Mouse (Mus musculus) midbrain, embryonic 12.5 days (tissue): ENCODE results near the gene Inava. TPM values are rescaled to one million over a fixed set of nuclear protein-coding genes. Genes with fewer than 3 reads are reported as not detected.
A peak's percentile ranks its signal among the peaks of the same experiment; 100 is the strongest.

ENCODE experiments used
- ATAC-seq: fragments of 200-750 bp; cut with Nextera tagmentation; 2 replicates; pipeline ENCODE4 v1.8.0; 2017; ENCODE audit warnings: low read depth, moderate TSS enrichment, moderate library complexity; ENCODE audit not compliant: low FRiP score
- H3K27ac ChIP-seq: fragments of 300-500 bp; sonication (generic); replicated peaks from 2 replicates; pipeline ENCODE4 v1.5.1; 2016; ENCODE audit warnings: mild to moderate bottlenecking
- H3K27me3 ChIP-seq: fragments of 300-500 bp; sonication (generic); 2 replicates; pipeline ENCODE4 v1.6.1; 2016; ENCODE audit warnings: mild to moderate bottlenecking
- H3K36me3 ChIP-seq: fragments of 300-500 bp; sonication (generic); 2 replicates; pipeline ENCODE4 v1.6.1; 2016
- H3K4me1 ChIP-seq: fragments of 300-500 bp; sonication (generic); 2 replicates; pipeline ENCODE4 v1.6.1; 2016
- H3K4me2 ChIP-seq: fragments of 300-500 bp; sonication (generic); replicated peaks from 2 replicates; pipeline ENCODE4 v1.6.1; 2016; ENCODE audit warnings: mild to moderate bottlenecking, moderate library complexity
- H3K4me3 ChIP-seq: fragments of 300-500 bp; sonication (generic); 2 replicates; pipeline ENCODE4 v1.5.1; 2016; ENCODE audit warnings: mild to moderate bottlenecking
- H3K9ac ChIP-seq: fragments of 300-500 bp; sonication (generic); replicated peaks from 2 replicates; pipeline ENCODE4 v1.6.1; 2016; ENCODE audit warnings: mild to moderate bottlenecking, moderate library complexity
- H3K9me3 ChIP-seq: fragments of 300-500 bp; sonication (generic); 2 replicates; pipeline ENCODE4 v1.6.1; 2016; ENCODE audit warnings: mild to moderate bottlenecking
- WGBS: fragments of 180-500 bp; shearing (Covaris S2); methylation state at CpG from one replicate; pipeline ENCODE4 v1.1.7; 2016; 5-methylcytosine and 5-hydroxymethylcytosine counted together
- polyA plus RNA-seq: library from polyadenylated mRNA; unstranded; fragments of >200 nt; fragmentation: Nextera tagmentation; extraction: Ambion mirVana; gene quantifications from 2 replicates; pipeline ENCODE4 v1.2.1, GENCODE M21; 2016

The Inava gene
- polyA plus RNA-seq, 1 experiment from 2014 or later, result 10.9 TPM

DNA sequence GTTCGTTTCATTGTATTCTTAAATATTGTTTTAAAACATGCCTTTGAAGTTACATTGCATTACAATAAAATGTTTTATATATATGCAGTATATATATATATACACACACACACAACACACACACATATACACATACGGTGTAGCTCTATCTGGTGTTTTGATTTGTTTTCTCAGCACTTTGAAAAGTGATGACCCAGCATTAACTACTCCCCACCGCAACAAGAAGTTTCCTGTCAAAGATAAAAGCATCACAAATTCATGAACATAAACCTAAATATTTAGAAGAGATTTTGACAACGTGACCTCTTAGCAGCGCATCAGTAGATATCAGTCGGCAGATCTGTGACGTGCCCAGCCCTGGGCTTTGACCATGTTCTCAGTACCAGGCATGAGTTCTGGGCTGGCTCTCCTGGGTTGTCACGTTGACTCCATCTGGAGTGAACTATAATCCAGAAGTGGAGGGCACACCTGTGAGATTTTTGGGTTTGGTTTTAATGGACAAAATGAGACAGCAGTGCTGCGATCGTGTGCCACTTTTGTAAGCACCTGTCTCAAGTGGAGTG, 20.5 kb upstream of the Inava start:
- no peak for ATAC-seq
- Histone ChIP-seq H3K27me3 (peaks cover 56% of the 10 kb centered on the region), H3K27ac (no peak overlapping the region), H3K4me3 (no peak overlapping the region), H3K9ac (no peak overlapping the region), H3K4me1 (peaks cover 5% of the 10 kb centered on the region), H3K36me3 (no peaks in the 10 kb centered on the region), H3K4me2 (no peak overlapping the region), H3K9me3 (no peaks in the 10 kb centered on the region)
- WGBS, result 84% methylated on average over 10 of the region's 10 CpGs

DNA sequence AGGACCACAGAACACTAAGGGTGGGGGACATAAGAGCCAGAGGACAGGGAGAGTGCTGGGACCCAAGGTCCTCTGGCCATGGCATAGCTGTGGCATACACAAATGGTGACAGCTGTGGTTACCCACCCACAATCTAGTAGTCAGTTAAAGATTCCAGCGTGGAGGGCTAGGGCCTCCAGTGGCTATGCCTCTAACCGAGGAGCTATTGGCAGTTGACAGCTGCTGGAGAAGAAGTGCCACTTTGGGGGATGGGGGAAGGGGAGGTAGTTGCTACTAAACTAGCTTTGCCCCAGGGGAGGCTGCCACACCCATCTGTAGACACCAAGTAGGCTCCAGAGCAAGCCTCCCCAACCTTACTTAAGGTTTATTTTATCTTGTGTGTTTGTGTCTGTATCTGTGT, 19.4 kb upstream of the Inava start:
- peaks cover 3% of the 10 kb centered on the region for H3K4me1 ChIP-seq
- peaks cover 50% of the 10 kb centered on the region for H3K27me3 ChIP-seq
- 37% methylated on average over 2 of the region's 2 CpGs for WGBS
- no peak for ATAC-seq
- H3K27ac ChIP-seq, result no peak overlapping the region
- no peak overlapping the region for H3K4me2 ChIP-seq
- H3K4me3 ChIP-seq, result no peak overlapping the region
- H3K9me3 ChIP-seq, result no peaks in the 10 kb centered on the region
- no peak overlapping the region for H3K9ac ChIP-seq
- H3K36me3 ChIP-seq, result no peaks in the 10 kb centered on the region

DNA sequence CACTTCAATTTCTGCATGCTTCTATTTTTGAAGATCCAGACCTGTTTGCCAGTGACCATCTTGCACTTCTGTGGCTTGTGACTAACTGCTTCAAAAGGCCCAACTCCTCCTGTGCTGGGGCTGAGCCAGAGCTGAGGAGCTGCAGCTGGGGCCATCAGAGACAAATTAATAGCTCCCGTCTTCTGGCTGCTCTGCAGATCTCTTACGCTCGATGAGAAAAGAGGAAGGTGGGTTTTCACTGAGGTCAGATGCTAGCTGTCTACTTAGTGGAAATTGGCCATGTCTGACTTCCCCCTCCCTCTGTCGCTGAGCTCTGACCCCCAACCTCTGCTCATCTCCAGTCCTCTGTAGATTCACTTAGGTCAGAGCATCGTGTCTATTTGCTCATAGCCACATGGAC, 15.6 kb upstream of the Inava start:
- no peak overlapping the region for H3K4me3 ChIP-seq
- H3K4me2 ChIP-seq, result no peak overlapping the region
- H3K27ac ChIP-seq, result no peak overlapping the region
- no peaks in the 10 kb centered on the region for H3K36me3 ChIP-seq
- no peak overlapping the region for H3K9ac ChIP-seq
- ATAC-seq, result no peak
- 71% methylated on average over 5 of the region's 5 CpGs for WGBS
- H3K9me3 ChIP-seq, result no peaks in the 10 kb centered on the region
- no peaks in the 10 kb centered on the region for H3K4me1 ChIP-seq
- H3K27me3 ChIP-seq, result peaks cover 39% of the 10 kb centered on the region

DNA sequence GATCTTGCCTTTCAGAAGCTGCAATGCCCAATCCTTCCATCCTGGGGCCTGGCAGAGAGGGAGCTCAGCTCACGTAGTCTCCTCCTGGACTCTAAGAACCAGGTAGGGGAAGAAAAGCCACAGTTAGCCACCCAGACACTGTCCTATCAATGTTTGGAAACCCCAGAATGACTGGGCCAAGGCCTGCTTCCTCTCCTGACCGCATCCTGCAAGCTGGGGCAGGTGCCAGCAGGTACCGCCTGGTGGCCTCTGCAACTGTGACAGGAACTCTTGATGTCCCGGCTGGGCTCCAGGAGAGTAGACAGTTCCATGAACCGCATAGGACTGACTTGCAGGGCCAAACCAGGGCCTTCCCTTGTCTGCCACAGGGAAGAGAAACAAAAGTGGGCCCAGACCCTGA, 13.3 kb upstream of the Inava start:
- no peak overlapping the region for H3K27ac ChIP-seq
- H3K4me3 ChIP-seq, result no peak overlapping the region
- no peak overlapping the region for H3K9ac ChIP-seq
- no peaks in the 10 kb centered on the region for H3K4me1 ChIP-seq
- H3K36me3 ChIP-seq, result no peaks in the 10 kb centered on the region
- H3K27me3 ChIP-seq, result peaks cover 50% of the 10 kb centered on the region
- no peaks in the 10 kb centered on the region for H3K9me3 ChIP-seq
- no peak for ATAC-seq
- WGBS, result 93% methylated on average over 5 of the region's 5 CpGs
- no peak overlapping the region for H3K4me2 ChIP-seq

DNA sequence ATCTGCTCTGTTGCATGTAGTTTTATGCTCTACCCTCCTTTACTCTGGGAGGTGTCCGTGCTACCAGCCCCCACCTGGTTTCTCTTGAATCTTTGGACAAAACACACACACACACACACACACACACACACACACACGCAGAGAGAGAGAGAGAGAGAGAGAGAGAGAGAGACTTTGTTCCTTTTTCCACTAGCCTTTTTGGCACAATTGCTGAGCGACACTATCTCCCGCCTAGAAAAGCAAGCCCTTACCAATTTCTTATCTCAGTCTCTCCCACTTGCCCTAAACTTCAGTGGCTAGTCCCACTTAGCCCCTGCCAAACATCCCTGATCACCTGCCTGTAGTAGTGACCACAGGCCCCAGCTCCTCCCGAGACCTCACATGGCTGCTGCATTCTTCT, 10.4 kb upstream of the Inava start:
- Histone ChIP-seq H3K27me3 (peaks cover 75% of the 10 kb centered on the region), H3K4me3 (no peak overlapping the region), H3K36me3 (no peaks in the 10 kb centered on the region), H3K9ac (no peak overlapping the region), H3K4me2 (no peak overlapping the region), H3K9me3 (no peaks in the 10 kb centered on the region), H3K27ac (no peak overlapping the region), H3K4me1 (no peaks in the 10 kb centered on the region)
- WGBS, result 95% methylated on average over 4 of the region's 5 CpGs
- ATAC-seq, result no peak

DNA sequence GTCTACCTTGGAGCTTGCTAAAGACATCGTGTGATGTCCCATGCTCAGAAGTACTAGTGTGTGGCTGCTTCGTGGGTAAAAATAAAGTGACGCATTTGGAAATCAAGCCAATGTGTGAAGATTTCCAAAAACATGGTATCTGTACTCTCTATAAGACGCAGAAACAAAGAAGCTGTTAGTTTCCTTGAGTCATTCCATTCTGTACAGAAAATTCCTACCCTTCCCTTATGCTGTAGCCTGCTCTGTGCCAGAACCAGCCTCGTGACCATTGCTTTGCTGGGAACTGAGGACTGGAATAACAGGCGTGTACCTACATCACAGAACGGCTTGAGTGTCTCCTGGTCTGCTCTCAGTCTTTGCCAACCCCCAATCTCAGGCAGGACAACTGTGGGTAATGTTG, 7.7 kb upstream of the Inava start:
- H3K4me3 ChIP-seq, result no peak overlapping the region
- no peaks in the 10 kb centered on the region for H3K36me3 ChIP-seq
- no peaks in the 10 kb centered on the region for H3K4me1 ChIP-seq
- H3K27me3 ChIP-seq, result peaks cover 73% of the 10 kb centered on the region
- no peak for ATAC-seq
- no peak overlapping the region for H3K27ac ChIP-seq
- no peak overlapping the region for H3K4me2 ChIP-seq
- H3K9ac ChIP-seq, result no peak overlapping the region
- 89% methylated on average over 7 of the region's 7 CpGs for WGBS
- no peaks in the 10 kb centered on the region for H3K9me3 ChIP-seq

DNA sequence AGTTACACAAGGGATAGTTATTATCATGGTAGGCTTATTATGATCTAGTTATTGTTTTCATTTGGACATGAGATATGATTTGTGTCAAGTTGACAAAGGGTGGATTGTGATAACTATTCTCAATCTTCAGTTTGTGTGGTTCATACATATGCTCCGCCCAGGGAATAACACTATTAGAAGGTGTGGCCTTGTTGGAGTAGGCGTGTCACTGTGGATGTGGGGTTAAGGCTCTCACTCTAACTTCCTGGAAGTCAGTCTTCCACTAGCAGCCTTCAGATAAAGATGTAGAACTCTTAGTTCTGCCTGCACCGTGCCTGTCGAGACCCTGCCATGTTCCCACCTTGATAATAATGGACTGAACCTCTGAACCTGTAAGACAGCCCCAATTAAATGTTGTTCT, 4.4 kb upstream of the Inava start:
- H3K27me3 ChIP-seq, result peaks cover 77% of the 10 kb centered on the region
- peaks cover 10% of the 10 kb centered on the region for H3K4me1 ChIP-seq
- 89% methylated on average over 4 of the region's 4 CpGs for WGBS
- H3K4me3 ChIP-seq, result no peak overlapping the region
- no peak for ATAC-seq
- H3K4me2 ChIP-seq, result no peak overlapping the region
- H3K9ac ChIP-seq, result no peak overlapping the region
- no peaks in the 10 kb centered on the region for H3K9me3 ChIP-seq
- no peak overlapping the region for H3K27ac ChIP-seq
- H3K36me3 ChIP-seq, result no peaks in the 10 kb centered on the region

DNA sequence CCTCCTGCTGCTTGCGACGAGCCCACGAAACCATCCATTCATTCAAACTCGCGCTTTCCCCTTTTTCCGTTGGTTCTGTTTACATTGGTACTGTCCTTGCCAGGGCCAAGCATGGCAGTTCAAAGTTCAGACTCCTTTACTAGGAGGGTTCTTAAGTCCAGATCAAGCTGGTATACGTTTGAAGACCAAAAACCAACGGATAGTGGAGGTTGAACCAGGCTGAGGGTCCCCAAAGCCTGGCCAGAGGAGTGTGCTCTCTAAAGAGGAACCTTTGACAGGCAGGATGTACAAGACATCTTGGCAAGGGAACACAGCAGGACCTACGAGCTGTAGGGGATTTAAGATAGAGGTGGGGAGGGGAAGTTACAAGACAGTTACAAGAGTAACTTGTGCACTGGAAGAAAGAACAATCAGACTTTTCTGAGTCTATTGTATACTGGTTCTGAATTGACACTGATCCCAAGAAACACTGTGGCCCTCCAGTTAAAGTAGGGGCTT, 580 bp upstream of the Inava start:
- Histone ChIP-seq H3K27ac (peak overlapping the region; percentile 35; the same call in 1 of the 2 replicates), H3K9me3 (no peaks in the 10 kb centered on the region), H3K4me1 (peaks cover 42% of the 10 kb centered on the region), H3K27me3 (peaks cover 68% of the 10 kb centered on the region), H3K9ac (peak overlapping the region; percentile 70), H3K4me2 (peak overlapping the region; percentile 76), H3K4me3 (peak overlapping the region; percentile 61), H3K36me3 (no peaks in the 10 kb centered on the region)
- 1% methylated on average over 9 of the region's 9 CpGs for WGBS
- ATAC-seq, result peak; percentile 25

DNA sequence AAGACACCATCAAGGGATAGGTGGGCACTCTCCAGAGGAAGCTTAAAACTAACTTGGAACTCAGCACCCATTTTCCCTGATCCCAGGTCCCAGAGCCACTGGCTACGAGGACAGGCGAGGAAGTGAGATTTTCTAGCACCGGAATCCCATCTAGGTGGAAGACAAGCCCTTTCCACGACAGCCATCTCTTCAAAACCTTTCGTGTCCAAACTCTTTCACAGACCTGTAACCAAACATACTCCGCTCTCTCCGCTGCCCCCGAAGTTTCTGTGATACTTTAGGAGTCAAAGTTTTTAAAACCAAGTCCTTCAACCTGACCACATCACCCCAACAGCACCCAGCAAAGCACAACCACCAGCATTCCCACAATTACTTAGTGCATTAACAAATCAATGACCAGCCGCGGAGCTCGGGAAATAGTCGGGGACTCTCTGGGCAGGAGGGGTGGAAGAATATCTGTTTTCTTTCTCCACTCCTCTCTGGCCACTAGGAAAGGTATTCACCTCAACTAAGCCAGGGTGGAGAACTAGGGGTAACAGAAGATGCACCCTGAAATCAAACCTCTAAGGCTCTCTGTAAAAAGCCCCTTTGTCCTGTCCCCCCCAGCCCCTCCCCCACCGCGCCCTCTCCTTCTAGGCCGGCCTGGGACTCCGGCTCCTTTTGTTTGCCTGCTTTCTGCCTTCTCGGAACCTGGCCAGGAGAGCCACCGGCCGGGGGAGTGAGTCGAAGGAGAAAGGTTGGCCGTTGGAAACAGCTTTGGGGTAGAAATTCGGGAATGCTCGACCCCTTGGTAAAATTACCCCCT, 876 bp downstream of the Inava start:
- 0 out of 2 replicates have a peak, but pooled peaks have one; percentile 5 for ATAC-seq
- WGBS, result under 1% methylated on average over 23 of the region's 23 CpGs
- peak overlapping the region; percentile 76 for H3K4me2 ChIP-seq
- H3K9me3 ChIP-seq, result no peaks in the 10 kb centered on the region
- no peaks in the 10 kb centered on the region for H3K36me3 ChIP-seq
- peaks cover 64% of the 10 kb centered on the region for H3K27me3 ChIP-seq
- H3K27ac ChIP-seq, result peak overlapping the region; percentile 52; the same call in 1 of the 2 replicates
- H3K4me1 ChIP-seq, result peaks cover 56% of the 10 kb centered on the region
- peak overlapping the region; percentile 61 for H3K4me3 ChIP-seq
- H3K9ac ChIP-seq, result peak overlapping the region; percentile 70

DNA sequence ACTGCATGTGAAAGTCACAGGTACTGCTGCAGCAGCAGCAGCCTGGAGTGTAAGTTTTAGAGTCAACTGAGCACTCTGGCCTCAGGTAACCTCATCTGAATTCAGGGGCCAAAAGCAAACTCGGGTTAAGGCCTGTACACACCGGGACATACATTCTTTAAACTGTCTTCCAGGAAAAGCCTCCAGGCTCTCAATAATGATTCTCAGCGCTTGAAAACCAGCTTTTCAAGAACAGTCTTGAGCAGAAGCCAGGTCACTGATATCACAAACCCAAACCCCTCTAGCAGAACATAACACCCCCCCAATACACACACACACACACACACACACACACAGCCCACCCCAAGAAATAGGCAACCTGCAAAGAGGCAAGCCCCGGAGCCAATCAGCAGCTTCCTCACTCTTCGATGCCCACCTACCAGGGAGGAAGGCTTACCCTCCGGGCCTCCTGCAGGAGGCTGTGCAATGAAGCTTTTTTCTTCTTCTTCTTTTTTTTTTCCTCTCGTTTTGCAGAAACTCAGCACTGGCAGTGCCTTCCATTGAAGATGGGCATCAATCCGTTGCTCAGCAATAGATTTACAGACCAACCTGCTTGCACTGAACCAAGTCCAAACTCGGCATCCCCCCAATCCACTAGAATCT, 1.7 kb downstream of the Inava start:
- H3K4me3 ChIP-seq, result peak overlapping the region; percentile 61
- peak overlapping the region; percentile 76 for H3K4me2 ChIP-seq
- no peaks in the 10 kb centered on the region for H3K36me3 ChIP-seq
- no peaks in the 10 kb centered on the region for H3K9me3 ChIP-seq
- H3K27ac ChIP-seq, result no peak overlapping the region
- H3K9ac ChIP-seq, result peak overlapping the region; percentile 70
- peaks cover 62% of the 10 kb centered on the region for H3K4me1 ChIP-seq
- H3K27me3 ChIP-seq, result peaks cover 69% of the 10 kb centered on the region
- under 1% methylated on average over 9 of the region's 9 CpGs for WGBS
- ATAC-seq, result no peak

DNA sequence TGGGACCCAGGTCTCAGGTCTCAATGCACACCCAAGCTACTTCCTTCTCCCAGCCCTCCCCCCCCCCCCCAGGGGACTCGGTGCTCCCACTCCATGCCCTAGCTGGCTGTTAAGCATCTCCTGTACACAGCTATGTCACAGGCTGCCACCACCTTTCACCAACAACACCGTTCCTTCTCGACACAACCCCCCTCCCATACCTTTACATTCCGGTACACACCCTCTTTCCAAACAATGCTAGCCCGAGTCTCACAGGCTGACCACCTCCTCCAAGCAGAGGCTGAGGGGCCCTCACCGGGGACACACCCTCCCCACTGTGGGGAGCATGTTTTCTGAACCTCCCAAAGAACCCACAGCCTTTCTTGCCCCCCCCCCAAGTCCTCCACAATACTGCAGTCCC, 2.5 kb downstream of the Inava start:
- Histone ChIP-seq H3K27me3 (peaks cover 69% of the 10 kb centered on the region), H3K27ac (no peak overlapping the region), H3K4me2 (peak overlapping the region; percentile 76), H3K4me3 (peak overlapping the region; percentile 61), H3K9me3 (no peaks in the 10 kb centered on the region), H3K9ac (peak overlapping the region; percentile 70), H3K36me3 (peaks cover 6% of the 10 kb centered on the region; the same call in 1 of the 2 replicates), H3K4me1 (peaks cover 62% of the 10 kb centered on the region)
- ATAC-seq, result no peak
- WGBS, result 5% methylated on average over 6 of the region's 6 CpGs

DNA sequence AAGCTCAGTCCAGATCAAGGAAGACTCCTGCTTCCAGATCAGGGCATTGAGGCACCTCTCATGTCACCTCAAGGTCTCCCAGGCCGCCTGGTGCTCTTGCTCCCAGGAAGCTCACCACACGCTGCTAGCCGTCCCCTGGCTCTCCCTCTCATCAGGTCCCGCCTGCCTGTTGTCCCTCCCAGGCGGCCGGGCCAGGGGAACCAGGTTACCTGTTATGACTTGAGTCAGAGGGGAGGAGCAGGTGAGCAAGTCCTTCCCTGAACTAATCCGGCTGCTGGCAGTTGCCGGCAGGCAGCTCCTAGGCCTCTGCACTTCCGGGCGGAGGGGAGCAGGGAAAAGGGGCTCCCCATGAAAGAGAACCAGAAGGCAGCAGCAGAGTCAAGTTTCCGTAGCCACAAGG, 3.9 kb downstream of the Inava start:
- H3K4me3 ChIP-seq, result no peak overlapping the region
- H3K27ac ChIP-seq, result no peak overlapping the region
- 23% methylated on average over 11 of the region's 11 CpGs for WGBS
- H3K4me1 ChIP-seq, result peaks cover 67% of the 10 kb centered on the region
- no peak for ATAC-seq
- 0 out of 2 replicates have a peak overlapping the region, but pooled peaks have one; percentile 70 for H3K9ac ChIP-seq
- no peaks in the 10 kb centered on the region for H3K9me3 ChIP-seq
- peak overlapping the region; percentile 76 for H3K4me2 ChIP-seq
- peaks cover 65% of the 10 kb centered on the region for H3K27me3 ChIP-seq
- H3K36me3 ChIP-seq, result peaks cover 20% of the 10 kb centered on the region
